Mouse (Mus musculus) G1E-ER4 (cell line): ENCODE data around the gene Zfp740. TPM values are rescaled to one million over a fixed set of nuclear protein-coding genes. Genes with fewer than 3 reads are reported as not detected.

ENCODE experiments used
- GATA1 ChIP-seq: IDR thresholded peaks from one replicate; pipeline ENCODE4 v1.8.0; 2012; ENCODE audit warnings: low read length, inconsistent platforms
- polyA plus RNA-seq: library from polyadenylated mRNA; stranded (reverse); fragments of >175 nt; gene quantifications from 2 replicates; pipeline ENCODE4 v1.2.3, GENCODE M21; 2012

The Zfp740 gene
- polyA plus RNA-seq, result 14.6 and 16.0 TPM in 2 replicates

DNA sequence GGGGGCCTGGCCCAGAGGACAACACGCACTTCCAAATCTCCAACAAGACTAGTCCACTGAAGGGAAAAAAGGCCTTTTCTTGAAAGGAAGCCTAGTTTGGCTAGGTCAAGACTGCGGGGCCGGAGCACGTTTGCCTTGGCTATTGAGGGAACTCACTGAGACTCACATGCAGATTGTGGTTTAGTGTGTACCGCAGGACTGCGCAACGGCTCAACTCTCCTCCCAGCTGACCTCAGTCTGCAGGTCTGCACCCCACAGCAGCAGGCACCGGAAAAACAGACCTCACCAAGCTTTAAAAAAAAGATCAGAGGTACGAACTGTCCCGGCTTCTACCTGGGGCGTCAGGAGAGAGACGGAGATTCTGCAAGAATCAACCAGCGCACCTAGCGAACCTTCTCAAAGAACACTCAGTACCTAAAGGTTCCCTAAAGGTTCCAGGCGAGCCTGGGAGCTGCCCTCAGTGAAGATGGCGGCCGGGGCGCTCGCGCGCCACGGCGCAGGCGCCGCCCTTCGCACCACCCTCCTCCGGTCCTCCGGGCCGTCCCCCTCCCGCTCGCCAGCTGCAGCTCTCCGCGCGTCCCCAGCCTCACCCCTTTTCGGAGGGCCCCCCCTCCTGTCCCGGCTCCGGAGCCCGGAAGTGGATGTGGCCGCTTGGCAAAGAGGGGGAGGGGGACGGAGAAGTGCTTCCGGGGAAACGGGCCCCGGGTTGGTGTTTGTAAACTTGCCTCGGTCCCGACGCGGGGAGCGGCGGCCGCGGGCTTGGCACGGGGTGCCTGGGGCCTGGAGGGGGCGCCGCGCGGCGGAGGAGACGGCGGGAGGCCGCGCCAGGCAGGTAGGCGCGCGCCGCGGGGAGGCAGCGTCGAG lies at the start of gene Zfp740:
Zfp740 (plus strand) TSS at position 279 of the 864 bp plus-strand sequence.
- TF ChIP-seq GATA1, result no peak

GRCm38 (mm10) chr15:102156836-102157235 lies 46.2 kb upstream of the Zfp740 start:
- no peak for TF ChIP-seq GATA1

DNA sequence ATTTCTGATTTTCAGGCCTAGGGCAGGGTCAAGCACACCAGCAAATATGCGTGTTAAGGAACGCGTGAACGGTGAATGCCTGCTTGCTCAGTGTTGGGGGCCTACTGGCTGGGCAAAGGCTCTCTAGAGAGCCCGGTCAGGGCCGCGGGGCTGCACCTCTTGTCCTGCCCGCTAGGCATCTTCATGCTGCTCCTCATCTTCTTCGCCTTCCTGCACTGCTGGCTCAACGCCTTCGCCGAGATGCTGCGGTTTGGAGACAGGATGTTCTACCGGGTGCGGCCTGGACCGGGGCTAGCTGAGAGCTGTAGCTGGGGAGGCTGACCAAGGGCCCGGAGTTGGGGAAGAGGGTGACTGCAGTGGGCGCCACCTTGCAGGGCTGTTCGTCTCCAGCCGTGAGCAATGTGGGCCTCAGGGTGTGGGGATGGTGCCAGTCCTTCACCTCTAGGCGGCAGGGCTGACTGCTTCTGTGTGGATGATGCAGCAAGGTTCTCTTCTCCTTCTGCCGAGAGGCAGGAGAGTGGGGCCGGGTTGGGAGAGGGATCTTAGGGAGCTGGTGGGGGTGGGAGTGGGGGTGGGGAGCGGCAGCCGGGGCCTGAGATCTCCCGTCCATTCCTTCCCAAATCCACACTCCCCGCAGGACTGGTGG lies 42.5 kb upstream of the Zfp740 start:
- TF ChIP-seq GATA1, result no peak

DNA sequence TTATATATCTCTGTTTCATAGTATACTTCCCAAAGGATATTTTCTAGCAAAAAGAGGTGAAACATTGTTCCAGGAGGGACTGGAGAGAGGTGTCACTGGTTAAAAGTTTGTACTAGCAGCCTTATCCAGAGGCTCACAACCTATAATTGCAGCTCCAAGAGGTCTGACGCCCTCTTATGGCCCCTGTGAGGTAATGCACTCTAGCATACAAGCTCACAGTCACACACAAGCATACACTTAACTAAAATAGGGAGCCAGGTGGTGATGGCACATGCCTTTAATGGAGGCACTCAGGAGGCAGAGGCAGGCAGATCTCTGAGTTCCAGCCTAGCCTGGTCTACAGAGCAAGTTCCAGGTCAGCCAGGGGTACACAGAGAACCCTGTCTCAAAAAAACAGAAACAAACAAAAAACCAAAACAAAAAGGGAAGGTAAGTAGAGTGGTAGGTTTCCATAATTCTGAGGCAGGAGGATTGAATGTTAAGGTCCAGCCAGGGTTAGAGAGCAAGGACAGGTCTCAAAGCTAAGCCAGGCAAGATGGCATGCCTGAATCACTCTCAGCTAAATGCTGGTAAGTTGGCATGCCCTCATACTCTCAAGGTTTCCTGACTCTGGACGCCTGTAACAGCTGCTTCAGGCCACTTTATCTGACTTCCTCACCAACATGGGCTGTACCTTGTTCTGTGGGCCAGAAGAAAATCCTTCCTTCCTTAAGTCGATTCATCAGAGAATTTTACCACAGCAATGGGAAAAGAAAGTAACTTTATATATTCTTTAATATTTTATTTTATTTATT lies 39.0 kb upstream of the Zfp740 start:
- TF ChIP-seq GATA1, result no peak

GRCm38 (mm10) chr15:102165468-102166100 lies 37.5 kb upstream of the Zfp740 start:
- no peak for TF ChIP-seq GATA1

DNA sequence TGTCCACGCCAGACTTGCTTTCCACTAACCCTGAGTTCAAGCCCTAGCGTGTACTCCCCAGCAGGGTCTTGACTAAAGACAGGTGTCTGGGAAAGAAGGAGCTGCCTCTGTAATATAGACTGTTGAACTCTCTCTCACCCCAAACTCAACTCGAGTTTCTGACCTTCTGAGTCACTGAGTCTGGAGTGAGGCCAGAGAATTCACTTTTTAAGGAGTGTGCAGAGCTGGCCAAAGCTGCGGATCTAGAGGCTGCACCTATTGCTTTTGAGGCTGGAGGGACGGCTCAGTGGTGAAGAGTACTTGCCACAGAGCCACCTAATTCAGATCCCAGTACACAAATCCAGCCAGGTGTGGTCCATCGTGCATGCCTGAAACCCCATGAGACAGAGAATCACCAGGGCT lies 35.4 kb upstream of the Zfp740 start:
- no peak for TF ChIP-seq GATA1

GRCm38 (mm10) chr15:102169064-102169463 lies 34.0 kb upstream of the Zfp740 start:
- TF ChIP-seq GATA1, result no peak

DNA sequence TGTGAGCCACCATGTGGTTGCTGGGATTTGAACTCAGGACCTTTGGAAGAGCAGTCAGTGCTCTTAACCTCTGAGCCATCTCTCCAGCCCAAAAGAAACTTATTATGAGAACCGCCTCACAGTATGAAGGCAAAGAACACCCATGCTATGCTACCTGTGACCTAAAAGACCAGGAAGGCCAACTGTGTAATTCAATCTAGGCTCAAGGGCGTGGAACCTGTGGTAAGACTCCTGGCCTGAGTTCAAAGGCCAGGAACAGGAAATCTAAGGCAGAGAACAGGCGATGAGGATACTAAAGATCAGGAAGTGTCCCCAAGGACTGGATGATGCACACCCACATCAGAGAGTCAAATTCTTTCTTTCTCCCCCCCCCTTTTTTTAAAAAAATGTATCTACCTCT lies 29.5 kb upstream of the Zfp740 start:
- TF ChIP-seq GATA1, result no peak

GRCm38 (mm10) chr15:102175736-102176319 lies 27.2 kb upstream of the Zfp740 start:
- TF ChIP-seq GATA1, result no peak

GRCm38 (mm10) chr15:102176571-102177316 lies 26.3 kb upstream of the Zfp740 start:
- TF ChIP-seq GATA1, result no peak

- TF ChIP-seq GATA1, result no peak
These were observed 25.6 kb upstream of the Zfp740 start for GRCm38 (mm10) chr15:102177417-102177816.

DNA sequence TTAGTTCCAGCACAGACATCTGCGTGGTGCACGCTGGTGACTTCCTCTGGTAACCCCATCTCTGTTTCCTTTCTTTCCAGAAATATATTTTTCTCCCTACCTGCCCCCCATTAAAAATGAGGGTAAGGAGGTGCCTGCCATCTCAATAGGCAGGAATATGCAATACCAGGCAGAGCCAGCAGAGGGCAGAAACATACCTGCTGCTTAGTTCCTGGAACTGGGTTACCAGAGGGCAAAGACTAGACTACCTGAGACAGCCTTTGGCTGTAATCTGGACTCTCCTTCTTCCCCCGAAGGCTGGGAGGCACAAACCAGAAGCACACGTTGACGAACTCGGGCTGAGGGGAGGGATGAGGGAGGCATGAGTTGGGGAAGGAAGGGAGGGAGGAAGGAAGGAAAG lies 24.8 kb upstream of the Zfp740 start:
- TF ChIP-seq GATA1, result no peak

DNA sequence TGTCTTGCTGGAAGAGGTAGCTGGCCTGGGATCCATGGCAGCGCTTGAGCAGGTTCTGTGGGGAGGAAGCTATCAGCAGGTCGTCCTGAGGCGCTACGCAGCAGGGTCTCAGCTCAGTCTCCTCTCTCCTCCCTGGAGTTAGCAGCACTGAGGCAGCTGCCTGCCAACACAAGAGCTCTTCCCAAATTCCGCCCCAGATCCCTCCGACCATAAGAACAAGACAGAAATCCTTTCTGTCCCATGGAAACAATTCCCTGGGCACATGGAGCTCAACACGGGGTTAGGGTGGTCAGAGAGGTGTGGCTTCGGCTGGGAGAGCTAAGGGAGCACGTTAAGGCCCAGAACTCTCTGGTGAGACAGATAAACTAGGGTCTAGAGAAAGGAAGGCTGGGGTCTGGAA lies 23.9 kb upstream of the Zfp740 start:
- TF ChIP-seq GATA1, result no peak

DNA sequence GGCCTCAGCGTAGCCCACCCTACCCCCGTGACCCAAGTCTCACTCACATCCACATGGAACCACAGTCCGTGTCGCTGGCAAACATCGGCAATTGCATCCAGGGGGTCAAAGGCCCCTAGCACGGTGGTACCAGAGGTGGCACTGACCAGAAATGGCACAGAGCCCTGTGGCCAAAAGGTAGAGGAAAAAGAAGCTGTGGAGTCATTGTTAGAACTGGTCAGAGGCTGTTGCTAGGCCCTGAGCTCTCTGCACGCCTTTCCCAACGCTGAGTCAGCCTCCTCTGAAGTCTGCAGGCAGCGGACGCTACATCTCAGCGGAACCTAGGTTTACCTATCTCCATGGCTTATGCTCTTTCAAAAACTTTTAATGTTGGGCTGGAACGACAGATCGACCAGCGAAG lies 23.1 kb upstream of the Zfp740 start:
- TF ChIP-seq GATA1, result no peak
